Comparison of ENCODE assay signal across 17 mouse cellular contexts in the genomic region with DNA sequence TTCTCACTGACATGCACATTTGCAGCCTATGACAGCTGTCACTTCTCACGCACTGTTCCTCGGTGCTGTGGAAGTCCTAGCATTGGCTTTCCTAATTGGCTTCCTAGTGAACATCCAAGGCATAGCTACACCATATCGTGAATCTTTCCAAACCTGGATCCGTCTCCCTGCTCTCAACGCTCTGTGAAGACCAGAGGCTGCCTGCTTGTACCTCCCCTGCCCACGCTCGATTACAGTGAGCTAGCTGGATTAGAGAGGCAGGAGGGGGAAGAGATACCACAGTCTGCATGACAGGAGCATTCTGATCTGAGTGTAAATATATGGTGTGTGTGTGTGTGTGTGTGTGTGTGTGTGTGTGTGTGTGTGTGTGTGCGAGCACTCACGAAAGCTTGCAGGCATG. TPM values are rescaled to one million over a fixed set of nuclear protein-coding genes. Genes with fewer than 3 reads are reported as not detected.
DNase-seq lines count a peak whose midpoint lies in the region; ATAC-seq and TF ChIP-seq lines count a peak whose summit lies in the region.
"Had no signal": no experiment of that assay in that cellular context is flagged by ENCODE, and none has a peak within 500 bp of the region (broad histone marks: within the 10 kb centered on the region; RNA-seq: fewer than 3 reads in every experiment).

No protein-coding gene starts in this region.

- no peaks in the 10 kb centered on the region for H3K9me3 ChIP-seq in hindbrain, embryonic 10.5 days
- no peaks in the 10 kb centered on the region for H3K9me3 ChIP-seq in hindbrain, embryonic 13.5 days
- H3K9me3 ChIP-seq: embryonic facial prominence, embryonic 10.5 days; forebrain, embryonic 13.5 days; heart, embryonic 13.5 days had no signal

- 67% methylated on average over 9 of the region's 9 CpGs for WGBS in hindbrain, embryonic 10.5 days
- WGBS in hindbrain, embryonic 13.5 days, result 68% methylated on average over 9 of the region's 9 CpGs

- no peak overlapping the region for H3K27ac ChIP-seq in hindbrain, embryonic 10.5 days
- no peak overlapping the region for H3K27ac ChIP-seq in hindbrain, embryonic 13.5 days
- H3K27ac ChIP-seq in left cerebral cortex, adult 2 months, result peak overlapping the region; percentile 63; the same call in 1 of the 2 replicates
- H3K27ac ChIP-seq: embryonic facial prominence, embryonic 10.5 days; forebrain, embryonic 13.5 days; heart, embryonic 13.5 days; hindbrain, embryonic 14.5 days had no signal

- TF ChIP-seq CTCF in left cerebral cortex, adult 2 months (IDR thresholded peaks at IDR 0.05), result no peak

- intact Hi-C loops in left cerebral cortex, adult 2 months (cut with DNase I), result no loop called here
- intact Hi-C loops in left cerebral cortex, postnatal 14 days (cut with DNase I), result no loop called here

- H3K36me3 ChIP-seq in hindbrain, embryonic 10.5 days, result no peaks in the 10 kb centered on the region
- no peaks in the 10 kb centered on the region for H3K36me3 ChIP-seq in hindbrain, embryonic 13.5 days
- H3K36me3 ChIP-seq: embryonic facial prominence, embryonic 10.5 days; heart, embryonic 13.5 days had no signal

- peaks cover 54% of the 10 kb centered on the region for H3K27me3 ChIP-seq in hindbrain, embryonic 10.5 days (ENCODE audit: insufficient read depth, poor library complexity, severe bottlenecking)
- H3K27me3 ChIP-seq in hindbrain, embryonic 13.5 days, result peaks cover 19% of the 10 kb centered on the region
- H3K27me3 ChIP-seq: Patski had no signal

- peaks cover 46% of the 10 kb centered on the region for H3K4me1 ChIP-seq in hindbrain, embryonic 10.5 days (replicated peaks)
- peaks cover 35% of the 10 kb centered on the region for H3K4me1 ChIP-seq in hindbrain, embryonic 13.5 days (replicated peaks)

- no peak overlapping the region; the same call in 1 of the 2 replicates for H3K9ac ChIP-seq in hindbrain, embryonic 13.5 days
- H3K9ac ChIP-seq: forebrain, embryonic 13.5 days; forebrain, postnatal 0 days; heart, embryonic 13.5 days; hindbrain, embryonic 14.5 days had no signal

- H3K4me2 ChIP-seq in hindbrain, embryonic 13.5 days, result no peak overlapping the region
- H3K4me2 ChIP-seq: forebrain, embryonic 13.5 days; heart, embryonic 13.5 days; hindbrain, embryonic 14.5 days had no signal

- H3K4me3 ChIP-seq in hindbrain, embryonic 10.5 days, result no peak overlapping the region
- H3K4me3 ChIP-seq in hindbrain, embryonic 13.5 days, result no peak overlapping the region
- no peak overlapping the region for H3K4me3 ChIP-seq in left cerebral cortex, adult 2 months
- H3K4me3 ChIP-seq: embryonic facial prominence, embryonic 10.5 days; forebrain, embryonic 13.5 days; heart, embryonic 13.5 days had no signal

- no peak for ATAC-seq in hindbrain, embryonic 13.5 days (ENCODE audit: low FRiP score)
- ATAC-seq: activated CD4-positive, CD25-positive, alpha-beta regulatory T cell, adult 4 months; forebrain, embryonic 13.5 days; forebrain, postnatal 0 days; Patski had no signal

- DNase-seq in hindbrain, embryonic 10.5 days (ENCODE audit: low spot score), result peak; percentile 23
- no peak for DNase-seq in left cerebral cortex, adult 2 months (ENCODE audit: extremely low spot score in 1 of 2, low spot score in 2 of 2)
- no peak for DNase-seq in left cerebral cortex, postnatal 14 days (ENCODE audit: low spot score in 2 of 2)
- peak; percentile 62 for DNase-seq in right cerebral cortex, adult 18-20 months
- DNase-seq in right cerebral cortex, postnatal 25 days, result no peak
- DNase-seq: adrenal gland, postnatal 25 days; gastrocnemius, postnatal 36 days; heart, adult 11 months; heart, postnatal 36 days had no signal

RNA-seq across cellular contexts. Expression of a gene that starts 3.0 kb away (rescaled TPM):
- polyA plus RNA-seq in hindbrain, embryonic 10.5 days (2016; fragmentation: Nextera tagmentation; extraction: Ambion mirVana), result 6.7 and 10.2 TPM in 2 replicates
- polyA plus RNA-seq in hindbrain, embryonic 13.5 days (2015; fragmentation: Nextera tagmentation; extraction: Ambion mirVana), result 15.8 and 21.2 TPM in 2 replicates
- 100 to 1,000 TPM; 798 to 848 TPM for total RNA-seq in left cerebral cortex, adult 2 months (2021)
- 100 to 1,000 TPM; 689 to 707 TPM for total RNA-seq in left cerebral cortex, postnatal 14 days (2021)
- polyA plus RNA-seq: activated CD4-positive, CD25-positive, alpha-beta regulatory T cell, adult 4 months had no signal

Comparison
In these comparisons a context has a peak if more than half of its experiments do, and no peak if none do; other contexts are left out.
1. DNase-seq: peak in hindbrain, embryonic 10.5 days (single experiment) and right cerebral cortex, adult 18-20 months (single experiment); none in left cerebral cortex, adult 2 months (0 of 2), left cerebral cortex, postnatal 14 days (0 of 2) and right cerebral cortex, postnatal 25 days (single experiment).